Mouse (Mus musculus) forebrain, postnatal 0 days (tissue): Measurements from ENCODE around the gene Fzd9. TPM values are rescaled to one million over a fixed set of nuclear protein-coding genes. Genes with fewer than 3 reads are reported as not detected.

ENCODE experiments used
- ATAC-seq: fragments of 200-750 bp; cut with Nextera tagmentation; 2 replicates; pipeline ENCODE4 v1.8.0; 2017; ENCODE audit warnings: mild to moderate bottlenecking, moderate library complexity
- DNase-seq: peaks from one replicate; pipeline ENCODE4 v3.0.0-alpha.2; 2015
- H3K27ac ChIP-seq: fragments of 300-500 bp; sonication (generic); 2 replicates; pipeline ENCODE4 v1.5.1; 2014; ENCODE audit warnings: low read depth, mild to moderate bottlenecking, antibody characterized with exemption, low read length, moderate library complexity, mixed read lengths
- H3K27me3 ChIP-seq: fragments of 300-500 bp; sonication (generic); 2 replicates; pipeline ENCODE4 v1.6.1; 2014; ENCODE audit warnings: mild to moderate bottlenecking, low read length, mixed read lengths; ENCODE audit not compliant: insufficient read depth
- H3K36me3 ChIP-seq: fragments of 300-500 bp; sonication (generic); 2 replicates; pipeline ENCODE4 v1.6.1; 2014; ENCODE audit warnings: mild to moderate bottlenecking, moderate library complexity; ENCODE audit not compliant: insufficient read depth
- H3K4me1 ChIP-seq: fragments of 300-500 bp; sonication (generic); 2 replicates; pipeline ENCODE4 v1.6.1; 2014; ENCODE audit warnings: antibody characterized with exemption; ENCODE audit not compliant: insufficient read depth
- H3K4me2 ChIP-seq: fragments of 300-500 bp; sonication (generic); 2 replicates; pipeline ENCODE4 v1.6.1; 2014; ENCODE audit warnings: low read depth, mild to moderate bottlenecking, moderate library complexity
- H3K4me3 ChIP-seq: fragments of 300-500 bp; sonication (generic); 2 replicates; pipeline ENCODE4 v1.5.1; 2014; ENCODE audit warnings: low read depth, low read length, mixed read lengths
- H3K9ac ChIP-seq: fragments of 300-500 bp; sonication (generic); 2 replicates; pipeline ENCODE4 v1.6.1; 2014; ENCODE audit warnings: mild to moderate bottlenecking
- H3K9me3 ChIP-seq: fragments of 300-500 bp; sonication (generic); 2 replicates; pipeline ENCODE4 v1.6.1; 2016; ENCODE audit warnings: low read length
- CTCF ChIP-seq: sonication (generic); IDR thresholded peaks from 2 replicates; pipeline ENCODE4 v1.5.1; 2016; ENCODE audit warnings: antibody characterized with exemption, control low read depth, low read depth
- WGBS: fragments of 180-500 bp; shearing (Covaris S2); extraction: QIAGEN DNeasy Blood & Tissue Kit; methylation state at CpG from one replicate; pipeline ENCODE4 v1.1.7; 2014; 5-methylcytosine and 5-hydroxymethylcytosine counted together
- polyA plus RNA-seq: library from polyadenylated mRNA; unstranded; fragments of >200 nt; fragmentation: Nextera tagmentation; extraction: Ambion mirVana; gene quantifications from 2 replicates; pipeline ENCODE4 v1.2.1, GENCODE M21; 2015
- total RNA-seq: library from RNA; depleted of rRNA; stranded (reverse); fragments of >200 nt; gene quantifications from 2 replicates; pipeline ENCODE4 v1.2.3, GENCODE M21; 2014

Fzd9 gene
- total and polyA plus RNA-seq, 2 experiments from 2014 or later: 16.5 to 16.6 TPM

DNA sequence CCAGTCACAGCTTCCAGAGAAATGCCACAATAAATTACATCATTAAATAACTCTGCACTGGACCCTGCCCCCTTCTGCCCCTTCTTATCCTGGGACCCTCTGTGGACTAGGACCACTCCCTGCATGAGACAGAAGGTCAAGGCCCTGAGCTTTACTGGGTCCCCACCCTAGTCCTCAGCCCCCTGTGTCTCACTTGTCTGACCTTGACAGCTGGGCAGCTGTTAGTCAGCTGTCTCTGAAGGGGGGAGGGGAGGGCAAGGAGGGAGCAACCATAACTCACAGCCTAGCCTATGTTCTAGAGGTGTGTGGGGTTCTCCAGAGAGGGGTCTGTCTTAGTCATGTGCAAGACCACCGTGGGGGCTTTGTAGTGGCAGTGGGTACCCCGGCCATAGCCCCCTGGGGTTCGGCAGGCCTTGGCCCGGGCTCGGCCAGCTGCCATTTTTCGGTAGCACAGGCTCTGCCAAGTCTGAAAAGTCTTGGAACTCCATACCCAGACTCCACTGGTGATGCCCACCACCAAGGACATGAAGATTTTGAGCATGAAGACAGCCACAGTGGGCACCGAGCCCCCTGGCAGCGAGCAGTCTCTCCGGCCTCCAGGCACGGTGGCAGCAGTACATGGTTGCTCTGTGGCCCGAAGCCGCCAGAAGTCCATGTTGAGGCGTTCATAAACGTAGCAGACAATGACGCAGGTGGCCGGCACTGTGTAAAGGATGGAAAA, 1.9 kb downstream of the Fzd9 start:
- ATAC-seq (no peak), DNase-seq (no peak)
- TF ChIP-seq CTCF: no peak
- peaks cover 23% of the 10 kb centered on the region for H3K36me3 ChIP-seq
- H3K27me3 ChIP-seq: no peaks in the 10 kb centered on the region
- peak overlapping the region; percentile 95 for H3K4me2 ChIP-seq
- 52% methylated on average over 16 of the region's 16 CpGs for WGBS
- H3K4me3 ChIP-seq: peak overlapping the region; percentile 65
- H3K4me1 ChIP-seq: 0 out of 2 replicates have a peak, but pooled peaks cover 4% of the 10 kb centered on the region
- H3K27ac ChIP-seq: no peak overlapping the region
- no peak overlapping the region for H3K9ac ChIP-seq
- H3K9me3 ChIP-seq: no peaks in the 10 kb centered on the region

DNA sequence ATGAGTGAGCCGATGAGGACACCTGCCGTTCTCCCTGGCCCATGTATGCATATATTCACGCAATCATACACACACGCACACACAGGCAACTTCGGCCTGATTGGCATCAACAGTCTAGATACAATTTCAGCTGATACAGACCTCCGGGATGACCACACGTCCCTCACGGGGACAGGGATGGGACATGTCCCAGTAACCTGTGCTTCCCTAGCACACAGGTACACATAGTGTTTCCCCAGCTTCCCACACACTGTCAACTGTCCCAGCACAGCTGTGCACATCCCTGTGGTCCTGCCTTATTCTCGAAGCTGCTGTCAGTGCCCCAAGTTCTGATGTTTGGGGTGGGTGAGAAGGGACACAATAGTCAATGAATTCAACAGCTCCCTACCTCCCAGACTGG, 3.7 kb downstream of the Fzd9 start:
- no peak for ATAC-seq
- no peaks in the 10 kb centered on the region for H3K9me3 ChIP-seq
- peaks cover 36% of the 10 kb centered on the region for H3K36me3 ChIP-seq
- WGBS: 63% methylated on average over 9 of the region's 9 CpGs
- 0 out of 2 replicates have a peak, but pooled peaks cover 4% of the 10 kb centered on the region for H3K4me1 ChIP-seq
- TF ChIP-seq CTCF: no peak
- H3K27me3 ChIP-seq: no peaks in the 10 kb centered on the region
- no peak overlapping the region for H3K9ac ChIP-seq
- no peak for DNase-seq
- no peak overlapping the region for H3K27ac ChIP-seq
- H3K4me2 ChIP-seq: peak overlapping the region; percentile 95
- H3K4me3 ChIP-seq: 0 out of 2 replicates have a peak overlapping the region, but pooled peaks have one; percentile 3

DNA sequence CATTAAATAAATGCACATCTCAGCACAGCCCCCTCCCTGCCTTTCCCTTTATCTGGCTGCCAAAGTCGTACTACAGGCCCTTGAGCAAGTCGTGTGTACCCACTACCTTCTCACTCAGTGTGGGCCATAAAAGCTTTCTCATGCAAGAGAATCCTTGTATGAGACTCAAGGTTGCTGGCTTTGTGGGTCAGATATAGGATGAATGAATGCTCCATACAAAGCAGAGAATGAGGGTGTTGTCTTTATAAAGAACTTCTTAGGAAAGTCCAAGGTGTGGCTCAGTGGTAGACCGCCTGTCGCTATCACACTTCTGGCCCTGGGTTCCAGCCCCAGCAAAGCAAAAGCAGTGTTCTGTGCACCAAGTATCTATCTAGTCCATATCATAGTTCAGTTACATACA, 4.5 kb downstream of the Fzd9 start:
- no peak for TF ChIP-seq CTCF
- H3K4me3 ChIP-seq: no peak overlapping the region

DNA sequence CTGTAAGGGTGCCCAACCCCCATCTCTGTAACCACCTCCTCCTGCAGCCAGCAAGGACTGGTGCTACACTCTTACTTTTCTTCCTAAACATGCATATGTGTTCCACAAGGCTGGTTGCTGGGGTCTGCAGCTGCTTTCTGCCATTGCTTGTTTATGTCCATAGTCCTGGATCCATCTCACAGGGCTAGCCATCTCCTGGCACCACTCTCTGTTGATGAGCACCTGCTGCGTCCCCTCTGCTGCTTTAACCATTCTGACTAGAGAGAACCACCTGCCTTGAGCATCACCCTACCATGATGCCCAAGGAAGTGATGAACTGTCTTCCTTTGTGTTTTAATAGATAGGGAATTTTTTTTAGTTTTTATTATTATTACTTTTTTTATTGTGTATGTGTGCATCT, 7.9 kb downstream of the Fzd9 start:
- Histone ChIP-seq H3K4me3 (no peak overlapping the region), H3K4me2 (no peak overlapping the region), H3K27me3 (no peaks in the 10 kb centered on the region), H3K36me3 (peaks cover 75% of the 10 kb centered on the region), H3K4me1 (no peaks in the 10 kb centered on the region), H3K27ac (0 out of 2 replicates have a peak overlapping the region, but pooled peaks have one; percentile 4), H3K9ac (no peak overlapping the region), H3K9me3 (no peaks in the 10 kb centered on the region)
- ATAC-seq (no peak; the same call in 1 of the 2 replicates), DNase-seq (no peak)
- WGBS: 88% methylated on average over 1 of the region's 1 CpGs
- TF ChIP-seq CTCF: no peak

More for the DNA sequence above, 4.5 kb downstream of the Fzd9 start:
- H3K27ac ChIP-seq: no peak overlapping the region
- DNase-seq (no peak), ATAC-seq (no peak)
- no peak overlapping the region for H3K9ac ChIP-seq
- H3K9me3 ChIP-seq: no peaks in the 10 kb centered on the region
- no peak overlapping the region for H3K4me2 ChIP-seq
- H3K4me1 ChIP-seq: 0 out of 2 replicates have a peak, but pooled peaks cover 4% of the 10 kb centered on the region
- 36% methylated on average over 4 of the region's 4 CpGs for WGBS
- H3K36me3 ChIP-seq: peaks cover 43% of the 10 kb centered on the region
- H3K27me3 ChIP-seq: no peaks in the 10 kb centered on the region

DNA sequence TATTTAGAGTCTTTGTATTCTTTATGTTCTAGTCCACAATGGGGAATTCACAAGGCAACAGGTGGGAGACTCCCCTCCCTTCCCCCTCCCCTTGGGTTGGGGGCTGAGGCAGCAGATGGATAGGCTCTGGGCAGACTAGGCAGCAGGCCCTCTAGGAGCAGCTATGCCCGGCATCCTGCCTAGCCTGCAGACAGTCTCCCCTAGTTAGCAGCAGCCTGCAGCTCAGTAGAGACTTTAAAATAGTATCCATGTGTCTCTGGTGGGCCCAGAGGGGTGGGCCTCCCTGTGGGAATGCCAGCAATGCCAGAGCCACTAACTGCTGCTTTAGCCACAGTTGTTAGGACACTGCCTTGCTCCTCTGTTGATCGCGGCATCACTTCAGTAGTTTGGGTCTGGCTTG, 8.4 kb downstream of the Fzd9 start:
- DNase-seq: peak; percentile 45
- TF ChIP-seq CTCF: no peak
- 74% methylated on average over 3 of the region's 3 CpGs for WGBS
- H3K9me3 ChIP-seq: no peaks in the 10 kb centered on the region
- H3K9ac ChIP-seq: no peak overlapping the region
- H3K27me3 ChIP-seq: no peaks in the 10 kb centered on the region
- H3K4me2 ChIP-seq: no peak overlapping the region
- 0 out of 2 replicates have a peak overlapping the region, but pooled peaks have one; percentile 4 for H3K27ac ChIP-seq
- no peak overlapping the region for H3K4me3 ChIP-seq
- ATAC-seq: peak; percentile 65; the same call in 1 of the 2 replicates
- H3K36me3 ChIP-seq: peaks cover 81% of the 10 kb centered on the region
- H3K4me1 ChIP-seq: no peaks in the 10 kb centered on the region

DNA sequence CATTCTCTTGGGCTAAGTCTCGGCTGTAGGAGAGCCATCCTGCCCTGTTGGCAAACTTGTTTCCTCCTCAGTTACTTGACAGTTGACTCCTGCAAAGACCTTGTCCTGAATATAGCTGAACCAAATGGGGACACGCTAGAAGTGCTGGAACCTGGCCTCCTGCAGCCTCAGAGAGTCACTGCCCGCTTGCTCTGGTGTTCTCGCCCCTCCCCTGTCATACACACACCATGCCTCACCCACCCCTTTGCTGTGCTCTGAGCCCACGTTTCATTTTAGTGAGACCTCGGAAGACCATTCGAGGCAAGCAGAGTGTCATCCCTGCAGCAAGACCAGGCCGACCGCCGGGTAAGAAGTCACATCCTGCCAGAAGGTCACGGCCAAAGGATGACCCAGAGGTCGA, 8.9 kb downstream of the Fzd9 start:
- H3K27ac ChIP-seq: no peak overlapping the region
- ATAC-seq (no peak), DNase-seq (no peak)
- no peak overlapping the region for H3K4me2 ChIP-seq
- H3K36me3 ChIP-seq: peaks cover 86% of the 10 kb centered on the region
- no peak overlapping the region for H3K4me3 ChIP-seq
- no peak overlapping the region for H3K9ac ChIP-seq
- H3K4me1 ChIP-seq: no peaks in the 10 kb centered on the region
- H3K9me3 ChIP-seq: no peaks in the 10 kb centered on the region
- no peak for TF ChIP-seq CTCF
- H3K27me3 ChIP-seq: no peaks in the 10 kb centered on the region
- WGBS: 84% methylated on average over 12 of the region's 12 CpGs

DNA sequence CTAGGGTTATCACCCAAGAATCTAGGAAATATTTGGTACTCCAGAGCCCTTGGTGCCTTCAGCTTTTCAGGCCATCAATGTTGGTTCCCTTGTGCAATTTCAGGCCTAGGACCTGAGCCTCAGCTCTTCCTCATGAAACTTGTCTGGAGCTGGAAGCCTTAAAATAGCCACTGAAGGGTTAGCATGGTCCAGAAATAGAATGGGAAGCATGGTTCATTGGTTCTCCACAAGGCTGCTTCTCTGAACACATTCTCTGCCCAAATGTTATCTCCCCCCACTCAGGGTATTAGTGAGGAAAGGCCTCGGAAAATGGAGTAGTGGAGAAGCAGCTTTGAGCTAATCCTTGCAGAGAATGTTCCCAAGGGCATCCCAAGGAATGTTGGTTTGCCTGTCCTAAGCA, 9.6 kb downstream of the Fzd9 start:
- no peak for DNase-seq
- H3K27me3 ChIP-seq: no peaks in the 10 kb centered on the region
- 63% methylated on average over 1 of the region's 1 CpGs for WGBS

More for the DNA sequence above, 9.6 kb downstream of the Fzd9 start:
- peaks cover 86% of the 10 kb centered on the region for H3K36me3 ChIP-seq
- no peak for TF ChIP-seq CTCF
- no peak overlapping the region for H3K4me2 ChIP-seq
- H3K9ac ChIP-seq: no peak overlapping the region
- H3K27ac ChIP-seq: no peak overlapping the region
- no peak overlapping the region for H3K4me3 ChIP-seq
- no peak for ATAC-seq
- no peaks in the 10 kb centered on the region for H3K4me1 ChIP-seq
- no peaks in the 10 kb centered on the region for H3K9me3 ChIP-seq
